Mouse (Mus musculus) lung, adult 18-20 months (tissue): ENCODE measurements at regions not wholly inside any gene's neighbourhood (a gene's known extent, or its start where the extent isn't known, plus 50 kb on each side); places are given as distances from the start of the nearest gene placed in this dataset.

Experiments
- DNase-seq, 2 experiments: peaks; one replicate each; pipeline ENCODE4 v3.0.0; 2022; ENCODE audit warnings: mixed read lengths in 2 of 2

GRCm38 (mm10) chr1:56453756-56454155 is 183.5 kb downstream of the Hsfy2 start:
- no peak for DNase-seq

DNA sequence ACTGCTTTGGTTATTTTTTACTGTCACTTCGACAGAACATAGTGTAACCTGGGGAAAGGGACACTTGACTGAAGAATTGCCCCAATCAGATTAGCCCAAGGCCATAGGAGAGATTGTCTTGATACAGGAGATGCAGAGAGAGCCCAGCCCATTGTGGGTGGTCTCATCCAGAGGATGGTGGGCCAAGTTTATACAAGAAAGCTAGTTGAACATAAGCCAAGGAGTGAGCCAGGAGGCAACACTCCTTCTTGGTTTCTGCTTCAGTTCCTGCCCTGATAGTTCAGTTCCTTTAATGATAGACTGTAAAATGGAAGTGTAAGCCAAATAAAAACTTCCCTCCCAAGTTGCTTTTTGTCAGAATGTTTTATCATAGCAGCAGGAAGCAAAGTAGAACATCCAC is 194.4 kb downstream of the Hsfy2 start:
- no peak for DNase-seq

- no peak for DNase-seq
These were observed 230.4 kb downstream of the Hsfy2 start for GRCm38 (mm10) chr1:56406786-56407185.

DNA sequence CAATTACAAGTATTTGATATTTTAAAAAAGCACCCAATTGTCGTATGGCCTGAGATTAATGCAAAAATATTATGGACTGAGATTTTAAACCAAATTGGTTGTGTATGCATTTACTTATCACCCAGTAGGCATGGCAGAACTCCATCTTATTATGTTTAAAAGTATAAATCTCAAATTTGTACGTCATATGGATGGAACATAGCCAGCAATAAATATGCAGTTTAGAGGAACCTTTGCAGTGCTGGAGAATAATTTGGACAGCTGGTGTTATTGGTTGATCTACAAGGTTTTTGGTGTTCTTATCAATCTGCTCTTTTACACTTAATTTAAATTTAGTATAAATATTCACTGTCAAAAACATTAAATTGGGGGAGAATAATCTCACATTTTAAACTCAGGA is 233.9 kb downstream of the Hsfy2 start:
- no peak for DNase-seq

DNA sequence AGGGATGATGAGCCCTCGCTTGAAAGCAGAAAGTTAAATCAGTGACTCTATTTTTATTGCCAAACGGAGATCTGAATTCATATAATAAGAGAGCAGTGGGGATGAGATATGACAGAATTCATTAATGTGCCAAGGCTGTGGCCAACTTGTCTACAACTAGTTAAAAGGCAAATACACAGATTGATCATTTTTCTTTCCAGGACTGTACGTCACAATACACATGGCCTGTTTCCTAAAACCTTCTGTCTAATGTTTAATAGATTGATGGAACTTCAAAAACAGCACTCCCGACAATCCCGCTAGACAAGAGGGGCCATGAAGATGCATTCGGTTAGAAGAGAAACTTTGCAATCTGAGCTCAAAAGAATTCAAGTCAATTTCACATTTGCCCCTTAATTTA is 241.4 kb downstream of the Hsfy2 start:
- DNase-seq = no peak

GRCm38 (mm10) chr1:56387086-56387485 is 250.1 kb downstream of the Hsfy2 start:
- DNase-seq = no peak

DNA sequence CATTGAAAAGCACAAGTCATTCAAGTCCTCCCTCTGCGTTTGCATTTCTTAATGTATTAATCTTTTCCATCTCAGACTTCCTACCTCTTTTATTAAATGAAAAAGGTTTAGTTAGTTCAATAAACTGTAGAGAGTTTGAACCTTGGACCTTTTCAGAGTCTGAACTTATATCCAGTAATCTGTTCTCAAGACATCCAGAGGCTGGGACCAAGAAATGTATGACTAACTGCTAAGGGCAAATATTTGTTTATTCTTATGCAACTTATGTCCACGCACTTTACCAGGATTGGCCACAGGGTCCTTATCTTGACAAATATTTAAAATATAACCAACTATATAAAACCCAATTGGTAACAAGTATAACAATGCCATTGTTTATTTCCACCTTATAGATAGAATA is 270.9 kb downstream of the Hsfy2 start:
- no peak for DNase-seq

DNA sequence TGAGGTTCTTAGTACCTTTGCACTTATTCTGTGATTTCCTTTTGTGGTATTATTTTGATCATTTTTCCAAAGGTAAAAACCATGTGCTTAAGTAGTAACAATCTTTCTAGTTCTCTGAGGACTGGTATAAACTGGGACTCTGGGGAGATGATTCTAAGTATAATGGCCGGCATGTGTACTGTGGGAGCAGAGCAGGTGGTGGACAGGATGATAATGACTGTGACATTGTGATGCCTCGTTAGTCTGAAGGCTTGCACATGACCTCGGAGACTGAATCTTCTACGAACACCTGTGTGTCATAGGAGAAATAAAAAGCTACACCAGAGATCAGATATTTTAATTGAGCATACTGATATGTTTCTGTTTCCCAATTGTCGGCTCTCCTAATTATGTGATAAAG is 276.4 kb downstream of the Hsfy2 start:
- DNase-seq = no peak

- no peak for DNase-seq
These were observed 290.6 kb downstream of the Hsfy2 start for GRCm38 (mm10) chr1:56346638-56347037.

GRCm38 (mm10) chr1:56344952-56345351 is 292.3 kb downstream of the Hsfy2 start:
- DNase-seq = no peak

DNA sequence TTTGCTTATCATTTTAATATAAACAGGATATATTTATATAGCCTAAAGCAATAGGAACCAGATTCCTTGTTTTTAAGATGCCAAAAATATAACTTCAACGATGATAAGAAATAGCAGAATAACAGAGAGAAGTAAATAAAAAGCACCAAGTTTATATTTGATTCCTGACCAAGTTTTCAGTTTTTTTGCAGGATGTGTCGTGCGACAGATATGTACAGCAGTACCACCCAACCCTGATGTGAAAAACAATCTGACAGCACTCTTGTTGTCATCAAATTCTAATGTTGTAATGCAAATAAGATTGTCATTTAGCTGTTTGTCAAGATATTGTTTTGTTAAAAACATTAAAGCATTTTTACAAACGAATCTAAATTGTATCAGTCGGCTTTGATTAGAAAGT is 309.9 kb downstream of the Hsfy2 start:
- no peak for DNase-seq

- no peak for DNase-seq
These were observed 328.6 kb downstream of the Hsfy2 start for GRCm38 (mm10) chr1:56308586-56308985.

DNA sequence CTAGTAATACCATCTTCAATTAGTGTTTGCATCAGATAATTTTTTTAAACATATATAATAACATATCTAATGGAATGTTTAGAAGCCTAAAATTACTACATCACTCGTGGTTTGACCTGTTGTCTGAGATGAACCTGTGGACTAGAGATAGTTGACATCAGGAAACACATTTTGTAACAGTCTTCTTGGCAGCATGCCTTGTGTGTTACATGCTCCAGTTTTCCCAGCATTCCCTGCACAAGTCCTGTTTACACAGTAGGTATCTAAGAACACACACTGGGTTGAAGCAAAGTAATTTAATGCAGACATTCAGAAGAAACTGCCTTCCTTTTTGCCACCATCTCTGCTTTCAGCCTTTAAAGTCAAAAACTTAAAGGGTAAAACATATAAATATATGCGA is 342.8 kb downstream of the Hsfy2 start:
- DNase-seq = no peak

GRCm38 (mm10) chr1:56289748-56290147 is 347.5 kb downstream of the Hsfy2 start:
- DNase-seq = no peak

GRCm38 (mm10) chr1:56286386-56287045 is 350.7 kb downstream of the Hsfy2 start:
- no peak for DNase-seq

DNA sequence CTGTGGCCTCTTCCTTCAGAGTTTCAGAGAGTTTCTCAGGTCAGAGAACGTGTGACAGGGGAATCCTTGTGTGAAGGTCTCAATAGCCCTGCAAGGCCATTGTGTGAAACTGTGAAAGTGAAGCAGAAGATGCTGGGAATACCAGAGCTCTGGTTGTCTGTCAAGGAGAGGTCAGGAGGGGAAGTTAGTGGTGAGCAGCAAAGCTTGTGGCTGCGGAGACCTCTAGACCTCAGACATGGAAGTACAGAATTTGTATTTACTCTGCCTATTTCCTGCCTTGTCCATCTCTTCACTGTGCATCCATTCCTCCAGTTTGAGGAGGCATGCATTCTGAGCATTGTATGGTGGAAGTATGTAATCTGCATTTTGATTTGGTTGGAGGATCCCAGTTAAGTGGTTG is 375.5 kb downstream of the Hsfy2 start:
- no peak for DNase-seq

DNA sequence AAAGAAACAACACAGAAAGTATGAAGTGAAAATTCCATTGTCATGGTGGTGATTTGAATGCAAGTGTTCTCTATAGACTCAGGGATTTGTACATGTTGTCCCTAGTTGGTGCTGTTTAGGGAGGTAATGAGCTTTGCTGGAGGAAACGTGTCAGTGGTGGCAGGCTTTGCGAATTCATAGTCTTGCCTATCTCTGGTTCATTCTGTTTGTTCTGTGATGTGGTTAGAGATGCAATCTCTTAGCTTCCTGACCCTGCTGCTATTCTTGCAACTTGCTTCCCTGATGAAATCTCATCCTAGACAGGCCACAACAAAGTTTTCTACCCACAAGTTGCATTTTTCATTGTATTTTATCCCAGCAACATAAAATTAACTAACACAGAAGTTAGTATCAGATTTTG is 376.5 kb downstream of the Hsfy2 start:
- no peak for DNase-seq

- no peak for DNase-seq
These were observed 380.3 kb downstream of the Hsfy2 start for GRCm38 (mm10) chr1:56256839-56257490.

- DNase-seq = no peak
These were observed 397.5 kb downstream of the Hsfy2 start for GRCm38 (mm10) chr1:56239686-56240085.

- DNase-seq = no peak
These were observed 410.8 kb downstream of the Hsfy2 start for GRCm38 (mm10) chr1:56226314-56227008.

GRCm38 (mm10) chr1:56219700-56220099 is 417.5 kb downstream of the Hsfy2 start:
- DNase-seq = no peak

DNA sequence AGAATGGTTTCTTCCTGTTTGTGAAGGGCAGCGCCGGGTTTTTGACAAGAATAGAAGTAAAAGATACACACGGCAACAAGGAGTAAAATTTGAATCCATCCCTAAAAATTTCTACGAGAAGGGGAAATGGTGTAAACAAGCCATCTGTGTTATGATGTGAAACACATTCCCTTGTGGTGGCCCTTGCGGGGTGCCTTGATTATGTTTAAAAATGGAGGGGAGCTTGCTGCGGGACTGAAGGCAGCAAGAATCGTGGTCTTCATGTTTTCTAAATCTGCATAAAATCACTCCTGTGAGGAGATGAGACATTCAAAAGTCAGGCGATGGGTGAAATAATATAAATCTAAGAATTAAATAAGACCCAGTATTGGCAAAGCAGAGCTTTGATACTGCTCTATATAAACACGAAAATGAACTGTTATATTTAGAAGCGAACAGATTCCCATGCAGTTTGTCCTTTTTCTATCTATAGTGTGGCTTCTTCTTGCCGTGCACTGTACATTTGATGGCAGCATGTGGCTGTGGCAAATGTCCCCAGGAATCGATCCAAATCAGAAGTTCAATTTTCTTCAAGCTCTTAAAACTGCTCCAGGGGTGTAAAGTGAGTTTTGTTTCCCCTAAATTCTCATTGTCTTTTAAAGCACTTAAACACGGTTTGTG is 426.4 kb downstream of the Hsfy2 start:
- no peak for DNase-seq

DNA sequence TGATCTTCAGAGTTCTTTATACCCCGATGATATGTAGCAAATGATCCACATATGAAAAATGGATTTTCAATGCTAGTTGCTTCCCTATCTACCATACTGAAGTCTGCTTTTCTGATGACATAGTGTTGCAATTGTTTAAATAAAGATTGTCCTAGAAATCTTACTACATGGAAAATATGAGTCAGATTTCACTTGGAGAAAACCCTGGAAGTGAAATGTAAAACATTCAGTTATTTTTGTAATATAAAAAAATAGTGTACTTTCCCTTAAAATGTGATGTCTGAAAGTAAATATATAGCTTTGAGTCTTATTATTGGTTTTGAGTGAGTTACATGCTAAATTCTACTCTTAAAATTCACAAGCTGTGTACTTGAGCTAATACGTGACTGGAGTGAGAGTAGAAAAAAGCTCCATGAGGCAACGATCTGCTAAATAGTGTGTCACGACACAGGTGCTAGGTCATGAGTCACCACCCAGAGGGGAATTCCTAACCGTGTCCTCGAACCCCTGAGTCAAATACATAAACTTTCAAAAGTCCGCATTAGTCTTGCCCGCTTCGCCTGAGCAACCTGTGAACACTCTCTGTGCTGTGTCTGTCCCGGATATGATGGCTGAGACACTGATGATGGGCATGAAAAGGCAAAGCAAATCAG is 430.5 kb downstream of the Hsfy2 start:
- DNase-seq = no peak
